Comparison of ENCODE assay signal across 26 mouse cellular contexts in genomic region chrX:93903209-93903608, GRCm38 (mm10).
DNase-seq lines count a peak whose midpoint lies in the region; ATAC-seq and TF ChIP-seq lines count a peak whose summit lies in the region.
"Had no signal": no experiment of that assay in that cellular context is flagged by ENCODE, and none has a peak within 500 bp of the region (broad histone marks: within the 10 kb centered on the region; RNA-seq: fewer than 3 reads in every experiment).

No protein-coding gene starts in this region.

- H3K9me3 ChIP-seq in liver, embryonic 12.5 days (replicated peaks), result no peaks in the 10 kb centered on the region
- no peaks in the 10 kb centered on the region for H3K9me3 ChIP-seq in G1E (replicated peaks)
- no peaks in the 10 kb centered on the region for H3K9me3 ChIP-seq in liver, embryonic 16.5 days (replicated peaks; ENCODE audit: control insufficient read depth, low read length)
- H3K9me3 ChIP-seq: embryonic facial prominence, embryonic 10.5 days; embryonic facial prominence, embryonic 13.5 days; forebrain, embryonic 13.5 days; hindbrain, embryonic 12.5 days; hindbrain, embryonic 15.5 days had no signal

- H3K27me3 ChIP-seq in liver, embryonic 12.5 days (replicated peaks), result peaks cover 4% of the 10 kb centered on the region; the same call in 1 of the 2 replicates
- H3K27me3 ChIP-seq in G1E (ENCODE audit: insufficient read depth, low read length), result no peaks in the 10 kb centered on the region
- no peaks in the 10 kb centered on the region for H3K27me3 ChIP-seq in liver, embryonic 16.5 days (ENCODE audit: control insufficient read depth, insufficient read depth, low read depth, low read length)
- H3K27me3 ChIP-seq: CH12.LX; forebrain, embryonic 13.5 days; hindbrain, embryonic 12.5 days; hindbrain, embryonic 15.5 days had no signal

- H3K4me1 ChIP-seq in liver, embryonic 12.5 days, result peaks cover 30% of the 10 kb centered on the region
- peaks cover 43% of the 10 kb centered on the region for H3K4me1 ChIP-seq in G1E (ENCODE audit: insufficient read depth, low read depth, low read length)
- peaks cover 2% of the 10 kb centered on the region; the same call in 1 of the 2 replicates for H3K4me1 ChIP-seq in liver, embryonic 16.5 days (ENCODE audit: control insufficient read depth, low read depth, low read length)
- H3K4me1 ChIP-seq: embryonic facial prominence, embryonic 10.5 days; embryonic facial prominence, embryonic 13.5 days; forebrain, embryonic 13.5 days; hindbrain, embryonic 12.5 days; hindbrain, embryonic 15.5 days had no signal

- H3K27ac ChIP-seq in liver, embryonic 12.5 days, result no peak overlapping the region
- no peak overlapping the region for H3K27ac ChIP-seq in liver, embryonic 16.5 days (ENCODE audit: low read length)
- H3K27ac ChIP-seq: embryonic facial prominence, embryonic 10.5 days; embryonic facial prominence, embryonic 13.5 days; forebrain, embryonic 13.5 days; hindbrain, embryonic 12.5 days; hindbrain, embryonic 15.5 days had no signal

- H3K4me2 ChIP-seq in liver, embryonic 12.5 days, result no peak overlapping the region
- no peak overlapping the region for H3K4me2 ChIP-seq in liver, embryonic 16.5 days (ENCODE audit: low read depth, low read length)
- H3K4me2 ChIP-seq: embryonic facial prominence, embryonic 13.5 days; forebrain, embryonic 13.5 days; heart, embryonic 11.5 days; hindbrain, embryonic 12.5 days; hindbrain, embryonic 15.5 days had no signal

- H3K4me3 ChIP-seq in liver, embryonic 12.5 days, result no peak overlapping the region
- no peak overlapping the region for H3K4me3 ChIP-seq in G1E (ENCODE audit: low read depth, low read length)
- H3K4me3 ChIP-seq in liver, embryonic 16.5 days (ENCODE audit: low read depth, low read length), result no peak overlapping the region
- H3K4me3 ChIP-seq: embryonic facial prominence, embryonic 10.5 days; embryonic facial prominence, embryonic 13.5 days; erythroblast, embryonic 14.5 days; forebrain, embryonic 13.5 days; hindbrain, embryonic 12.5 days; hindbrain, embryonic 15.5 days had no signal

- peak; percentile 44; the same call in 1 of the 2 replicates for ATAC-seq in liver, embryonic 12.5 days
- peak; percentile 78 for ATAC-seq in G1E (ENCODE audit: extremely low read depth, insufficient number of reproducible peaks, low FRiP score, poor library complexity, severe bottlenecking)
- peak; percentile 54; the same call in 1 of the 2 replicates for ATAC-seq in liver, embryonic 16.5 days (ENCODE audit: low read depth)
- ATAC-seq in monocyte, adult 5-6 weeks (replicated peaks; ENCODE audit: insufficient number of reproducible peaks, low FRiP score, low TSS enrichment, poor library complexity, severe bottlenecking), result no peak
- ATAC-seq: activated CD4-positive, CD25-positive, alpha-beta regulatory T cell, adult 4 months; forebrain, embryonic 13.5 days; forebrain, embryonic 16.5 days had no signal

- H3K36me3 ChIP-seq in liver, embryonic 12.5 days, result no peaks in the 10 kb centered on the region
- no peaks in the 10 kb centered on the region for H3K36me3 ChIP-seq in G1E (replicated peaks)
- H3K36me3 ChIP-seq in liver, embryonic 16.5 days (ENCODE audit: control insufficient read depth, insufficient read depth), result no peaks in the 10 kb centered on the region
- H3K36me3 ChIP-seq: embryonic facial prominence, embryonic 10.5 days; embryonic facial prominence, embryonic 13.5 days; hindbrain, embryonic 12.5 days; hindbrain, embryonic 15.5 days had no signal

- no peak for TF ChIP-seq CTCF in G1E (IDR thresholded peaks at IDR 0.05; ENCODE audit: low read depth, low read length)

- H3K9ac ChIP-seq in liver, embryonic 12.5 days, result no peak overlapping the region
- no peak overlapping the region for H3K9ac ChIP-seq in liver, embryonic 16.5 days (ENCODE audit: low read depth, low read length)
- H3K9ac ChIP-seq: embryonic facial prominence, embryonic 13.5 days; forebrain, embryonic 13.5 days; hindbrain, embryonic 12.5 days; hindbrain, embryonic 15.5 days had no signal

- DNase-seq in liver, result no peak
- no peak for DNase-seq in G1E (ENCODE audit: low spot score)
- DNase-seq in thymus, postnatal 10 days (ENCODE audit: low spot score in 2 of 2), result no peak
- DNase-seq: adrenal gland, adult 8-10 months; adrenal gland, postnatal 25 days; cerebellum, adult 11-12 months; cerebellum, adult 8-10 months; cerebellum, postnatal 10 days; cerebellum, postnatal 36 days; embryo, embryonic 11 days; gastrocnemius, postnatal 10 days; gastrocnemius, postnatal 36 days; heart, adult 11 months had no signal
